Mouse (Mus musculus): ENCODE results near the gene Adora1.

DNA sequence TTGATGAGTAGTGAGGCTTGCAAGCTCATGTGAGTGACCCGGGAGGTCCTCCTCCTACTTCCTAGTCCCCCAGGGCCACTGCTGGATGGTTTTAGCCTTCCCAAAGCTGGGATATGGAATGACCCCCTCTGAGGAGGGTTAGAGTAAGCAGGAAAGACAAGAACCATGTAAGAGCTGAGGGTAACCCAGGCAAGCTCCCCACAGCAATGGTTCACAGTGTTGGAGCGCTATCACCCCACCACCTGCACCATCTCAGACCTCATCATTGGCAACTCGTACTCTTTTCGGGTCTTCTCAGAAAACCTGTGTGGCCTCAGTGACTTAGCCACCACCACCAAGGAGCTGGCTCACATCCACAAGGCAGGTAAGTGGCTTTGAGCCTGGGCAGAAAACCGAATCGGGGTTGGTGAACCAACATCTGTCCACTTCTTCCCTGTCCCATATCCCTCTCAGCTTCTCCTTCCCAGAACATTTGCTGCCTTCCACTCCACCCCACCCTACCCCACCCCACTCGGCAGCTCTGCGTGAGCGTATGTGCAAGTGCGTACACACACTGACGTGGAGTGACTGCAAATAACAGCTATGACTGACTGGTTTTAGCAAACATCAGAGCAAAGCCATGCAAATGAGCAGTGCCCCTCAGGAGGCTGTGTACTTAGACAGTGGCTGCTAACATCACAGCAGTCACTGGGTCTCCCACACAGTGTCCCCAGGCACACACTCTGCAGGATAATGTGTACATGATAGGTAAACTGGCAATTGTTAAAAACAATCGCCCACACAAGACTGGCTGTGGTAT, 36.8 kb downstream of the Adora1 start:
- TF ChIP-seq POLR2A (IDR thresholded peaks at IDR 0.05; ENCODE audit: control insufficient read depth, low read depth, low read length): no peak
- no peak for TF ChIP-seq CTCF (IDR thresholded peaks at IDR 0.05; ENCODE audit: control insufficient read depth, insufficient read depth, insufficient replicate concordance, low read depth, low read length)
